Mouse (Mus musculus) liver, embryonic 13.5 days (tissue): ENCODE measurements around the gene H2-Oa. TPM values are rescaled to one million over a fixed set of nuclear protein-coding genes. Genes with fewer than 3 reads are reported as not detected.
"Not testable (repeated sequence)": the region's sequence is repeated elsewhere in the genome, so short reads cannot be mapped to it uniquely, and the experiment has no call there.

ENCODE experiments used
- ATAC-seq: fragments of 200-750 bp; cut with Nextera tagmentation; 2 replicates; pipeline ENCODE4 v1.8.0; 2017; ENCODE audit warnings: low read depth, mild to moderate bottlenecking, moderate number of reproducible peaks, moderate library complexity
- DNase-seq: peaks from one replicate; pipeline ENCODE4 v3.0.0; 2022
- H3K27ac ChIP-seq: fragments of 300-500 bp; sonication (generic); 2 replicates; pipeline ENCODE4 v1.5.1; 2015; ENCODE audit warnings: moderate library complexity, mild to moderate bottlenecking, inconsistent platforms
- H3K27me3 ChIP-seq: fragments of 300-500 bp; sonication (generic); 2 replicates; pipeline ENCODE4 v1.6.1; 2015; ENCODE audit warnings: mild to moderate bottlenecking, inconsistent platforms
- H3K36me3 ChIP-seq: fragments of 300-500 bp; sonication (generic); 2 replicates; pipeline ENCODE4 v1.6.1; 2015; ENCODE audit warnings: mild to moderate bottlenecking, inconsistent platforms
- H3K4me1 ChIP-seq: fragments of 300-500 bp; sonication (generic); replicated peaks from 2 replicates; pipeline ENCODE4 v1.6.1; 2015; ENCODE audit warnings: inconsistent platforms
- H3K4me2 ChIP-seq: fragments of 300-500 bp; sonication (generic); 2 replicates; pipeline ENCODE4 v1.6.1; 2015; ENCODE audit warnings: inconsistent platforms, mild to moderate bottlenecking, moderate library complexity
- H3K4me3 ChIP-seq: fragments of 300-500 bp; sonication (generic); replicated peaks from 2 replicates; pipeline ENCODE4 v1.5.1; 2015; ENCODE audit warnings: mild to moderate bottlenecking, inconsistent platforms
- H3K9ac ChIP-seq: fragments of 300-500 bp; sonication (generic); 2 replicates; pipeline ENCODE4 v1.6.1; 2015; ENCODE audit warnings: mild to moderate bottlenecking, inconsistent platforms
- H3K9me3 ChIP-seq: fragments of 300-500 bp; sonication (generic); replicated peaks from 2 replicates; pipeline ENCODE4 v1.6.1; 2016; ENCODE audit warnings: inconsistent platforms
- WGBS: fragments of 180-500 bp; shearing (Covaris S2); methylation state at CpG from one replicate; pipeline ENCODE4 v1.1.7; 2015; ENCODE audit not compliant: insufficient replicate concordance; 5-methylcytosine and 5-hydroxymethylcytosine counted together
- polyA plus RNA-seq: library from polyadenylated mRNA; unstranded; fragments of >200 nt; fragmentation: Nextera tagmentation; extraction: Ambion mirVana; gene quantifications from 2 replicates; pipeline ENCODE4 v1.2.1, GENCODE M21; 2015

H2-Oa gene
- polyA plus RNA-seq, 1 experiment from 2014 or later: 0.41 TPM

GRCm38 (mm10) chr17:34135297-34136224 lies 43.4 kb downstream of the H2-Oa start:
- peaks cover 25% of the 10 kb centered on the region for H3K4me1 ChIP-seq
- ATAC-seq: peak; percentile 91
- peak; percentile 88 for DNase-seq
- peak overlapping the region; percentile 66 for H3K4me2 ChIP-seq
- H3K9me3 ChIP-seq: no peaks in the 10 kb centered on the region
- no peak overlapping the region for H3K27ac ChIP-seq
- H3K9ac ChIP-seq: peak overlapping the region; percentile 42; the same call in 1 of the 2 replicates
- no peaks in the 10 kb centered on the region for H3K36me3 ChIP-seq
- WGBS: 4% methylated on average over 31 of the region's 31 CpGs
- H3K4me3 ChIP-seq: peak overlapping the region; percentile 41
- peaks cover 54% of the 10 kb centered on the region for H3K27me3 ChIP-seq

- Histone ChIP-seq H3K27ac (no peak overlapping the region), H3K4me2 (no peak overlapping the region), H3K9me3 (no peaks in the 10 kb centered on the region), H3K27me3 (peaks cover 64% of the 10 kb centered on the region), H3K36me3 (no peaks in the 10 kb centered on the region), H3K4me1 (peaks cover 32% of the 10 kb centered on the region), H3K4me3 (no peak overlapping the region), H3K9ac (no peak overlapping the region)
- DNase-seq (no peak), ATAC-seq (no peak)
- 66% methylated on average over 7 of the region's 7 CpGs for WGBS
Observed at GRCm38 (mm10) chr17:34137601-34138000, 45.5 kb downstream of the H2-Oa start.

GRCm38 (mm10) chr17:34138655-34139054 lies 46.5 kb downstream of the H2-Oa start:
- peaks cover 64% of the 10 kb centered on the region for H3K27me3 ChIP-seq
- no peaks in the 10 kb centered on the region for H3K9me3 ChIP-seq
- H3K4me3 ChIP-seq: no peak overlapping the region
- H3K4me2 ChIP-seq: no peak overlapping the region
- DNase-seq (no peak), ATAC-seq (no peak)
- WGBS: 80% methylated on average over 7 of the region's 7 CpGs
- H3K9ac ChIP-seq: no peak overlapping the region
- H3K36me3 ChIP-seq: no peaks in the 10 kb centered on the region
- H3K27ac ChIP-seq: no peak overlapping the region
- H3K4me1 ChIP-seq: peaks cover 35% of the 10 kb centered on the region

GRCm38 (mm10) chr17:34139416-34139815 lies 47.3 kb downstream of the H2-Oa start:
- Histone ChIP-seq H3K4me1 (peaks cover 35% of the 10 kb centered on the region), H3K9ac (peak overlapping the region; percentile 41; the same call in 1 of the 2 replicates), H3K4me2 (peak overlapping the region; percentile 58), H3K27ac (no peak overlapping the region), H3K36me3 (no peaks in the 10 kb centered on the region), H3K9me3 (no peaks in the 10 kb centered on the region), H3K4me3 (peak overlapping the region; percentile 33), H3K27me3 (peaks cover 66% of the 10 kb centered on the region)
- 7% methylated on average over 16 of the region's 16 CpGs for WGBS
- ATAC-seq: no peak
- DNase-seq: no peak

- no peaks in the 10 kb centered on the region for H3K36me3 ChIP-seq
- peak overlapping the region; percentile 41; the same call in 1 of the 2 replicates for H3K9ac ChIP-seq
- peaks cover 35% of the 10 kb centered on the region for H3K4me1 ChIP-seq
- peaks cover 66% of the 10 kb centered on the region for H3K27me3 ChIP-seq
- ATAC-seq: no peak
- H3K27ac ChIP-seq: no peak overlapping the region
- WGBS: 5% methylated on average over 5 of the region's 5 CpGs
- DNase-seq: no peak
- H3K9me3 ChIP-seq: no peaks in the 10 kb centered on the region
- peak overlapping the region; percentile 58 for H3K4me2 ChIP-seq
- H3K4me3 ChIP-seq: peak overlapping the region; percentile 33
Observed at GRCm38 (mm10) chr17:34140240-34140639, 48.1 kb downstream of the H2-Oa start.

- Histone ChIP-seq H3K9me3 (no peaks in the 10 kb centered on the region), H3K27ac (no peak overlapping the region), H3K4me1 (peaks cover 26% of the 10 kb centered on the region), H3K4me2 (no peak overlapping the region), H3K27me3 (peaks cover 59% of the 10 kb centered on the region), H3K9ac (no peak overlapping the region), H3K4me3 (no peak overlapping the region), H3K36me3 (no peaks in the 10 kb centered on the region)
- no peak for ATAC-seq
- 43% methylated on average over 4 of the region's 4 CpGs for WGBS
- no peak for DNase-seq
Observed at GRCm38 (mm10) chr17:34141448-34141847, 49.3 kb downstream of the H2-Oa start.

- Histone ChIP-seq H3K27ac (peak overlapping the region; percentile 32; the same call in 1 of the 2 replicates), H3K36me3 (no peaks in the 10 kb centered on the region), H3K27me3 (peaks cover 48% of the 10 kb centered on the region), H3K4me3 (no peak overlapping the region), H3K4me2 (no peak overlapping the region), H3K9ac (no peak overlapping the region), H3K4me1 (peaks cover 26% of the 10 kb centered on the region), H3K9me3 (no peaks in the 10 kb centered on the region)
- no peak for ATAC-seq
- no peak for DNase-seq
- WGBS: 49% methylated on average over 7 of the region's 7 CpGs
Observed at GRCm38 (mm10) chr17:34142456-34143010, 50.4 kb downstream of the H2-Oa start.

- peak; percentile 24 for DNase-seq
- peaks cover 43% of the 10 kb centered on the region for H3K27me3 ChIP-seq
Observed at GRCm38 (mm10) chr17:34143033-34143432, 50.9 kb downstream of the H2-Oa start, which contains the start of gene H2-DMb2. Gene H2-DMb2, plus strand, starts transcription at chr17:34143307.

GRCm38 (mm10) chr17:34143461-34143860 lies 51.3 kb downstream of the H2-Oa start:
- peaks cover 39% of the 10 kb centered on the region for H3K27me3 ChIP-seq
- whole genome bisulfite sequencing: 17% methylated on average over 5 of the region's 5 CpGs
- no peak overlapping the region for H3K9ac ChIP-seq
- H3K27ac ChIP-seq: no peak overlapping the region
- H3K4me1 ChIP-seq: peaks cover 26% of the 10 kb centered on the region
- no peaks in the 10 kb centered on the region for H3K9me3 ChIP-seq
- H3K4me2 ChIP-seq: no peak overlapping the region
- no peak overlapping the region for H3K4me3 ChIP-seq
- DNase-seq (no peak), ATAC-seq (no peak)
- H3K36me3 ChIP-seq: no peaks in the 10 kb centered on the region

More at GRCm38 (mm10) chr17:34143033-34143432, 50.9 kb downstream of the H2-Oa start, which contains the start of gene H2-DMb2:
- peak; percentile 36; the same call in 1 of the 2 replicates for ATAC-seq
- H3K9me3 ChIP-seq: no peaks in the 10 kb centered on the region
- no peaks in the 10 kb centered on the region for H3K36me3 ChIP-seq
- WGBS: 17% methylated on average over 7 of the region's 7 CpGs
- no peak within 1 kb of the TSS for H3K9ac ChIP-seq
- H3K4me3 ChIP-seq: no peak within 1 kb of the TSS
- H3K4me2 ChIP-seq: no peak within 1 kb of the TSS
- H3K4me1 ChIP-seq: peaks cover 26% of the 10 kb centered on the region
- peak within 1 kb of the TSS; percentile 32; the same call in 1 of the 2 replicates for H3K27ac ChIP-seq

GRCm38 (mm10) chr17:34144221-34144620 lies 52.1 kb downstream of the H2-Oa start:
- H3K4me2 ChIP-seq, DNase-seq, H3K9ac ChIP-seq, H3K9me3 ChIP-seq, H3K27ac ChIP-seq, H3K4me3 ChIP-seq, H3K36me3 ChIP-seq, ATAC-seq: not testable (repeated sequence)
- 71% methylated on average over 4 of the region's 4 CpGs for WGBS
- Histone ChIP-seq H3K4me1 (peaks cover 23% of the 10 kb centered on the region), H3K27me3 (peaks cover 32% of the 10 kb centered on the region)
